Mouse (Mus musculus): ENCODE results near the gene Kcnj4.

- no peak for TF ChIP-seq CTCF (IDR thresholded peaks at IDR 0.05; ENCODE audit: borderline replicate concordance, insufficient read depth, low read length)
- TF ChIP-seq POLR2A (IDR thresholded peaks at IDR 0.05; ENCODE audit: low read depth, low read length), result no peak
Measured at GRCm38 (mm10) chr15:79529935-79530334, 24.9 kb upstream of the Kcnj4 start.

Data from embryonic fibroblast, embryonic 13.5 days (primary cell).